Mouse (Mus musculus) c-Kit-negative CD71-positive TER-119-positive erythroid progenitor cells, embryonic 14.5 days (primary cell): Measurements from ENCODE around the gene Slc2a4.
"Not testable (repeated sequence)": the region's sequence is repeated elsewhere in the genome, so short reads cannot be mapped to it uniquely, and the experiment has no call there.

Experiments
- DNase-seq: peaks from one replicate; pipeline ENCODE4 v3.0.0-alpha.2; 2013; ENCODE audit warnings: low read depth, low spot score

The Slc2a4 gene

GRCm38 (mm10) chr11:69939731-69940130, 8.3 kb downstream of the Slc2a4 start:
- DNase-seq = no peak

- no peak for DNase-seq
Measured at GRCm38 (mm10) chr11:69939181-69939580, 8.8 kb downstream of the Slc2a4 start.

DNA sequence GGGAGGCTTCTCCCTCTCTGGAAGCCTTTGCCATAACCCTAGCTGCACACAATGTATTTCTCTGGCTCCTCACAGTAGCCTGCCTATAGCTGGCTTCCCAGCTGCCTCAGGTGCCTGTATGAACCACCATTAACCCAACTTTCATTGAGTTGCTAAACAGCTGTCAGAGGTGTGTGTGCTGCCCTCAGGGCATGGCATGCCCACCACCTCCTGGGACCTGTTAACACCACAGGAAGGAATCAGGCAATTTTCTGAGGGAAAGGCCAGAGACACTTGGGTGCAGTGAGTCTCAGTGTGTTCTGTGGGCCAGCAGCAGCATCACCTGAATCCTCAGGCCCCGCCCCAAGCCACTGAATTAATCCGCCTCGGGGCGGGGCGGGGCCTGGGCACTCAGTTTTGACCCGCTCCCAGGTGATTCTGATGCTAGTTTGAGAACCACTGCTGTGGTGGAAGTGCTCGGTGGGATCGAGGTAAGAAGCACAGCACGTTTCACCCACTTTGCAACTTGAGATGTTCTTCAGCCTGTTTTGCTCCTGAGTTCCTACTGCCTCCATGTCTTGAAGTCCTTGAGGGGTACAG, 9.5 kb downstream of the Slc2a4 start:
- DNase-seq = no peak

DNA sequence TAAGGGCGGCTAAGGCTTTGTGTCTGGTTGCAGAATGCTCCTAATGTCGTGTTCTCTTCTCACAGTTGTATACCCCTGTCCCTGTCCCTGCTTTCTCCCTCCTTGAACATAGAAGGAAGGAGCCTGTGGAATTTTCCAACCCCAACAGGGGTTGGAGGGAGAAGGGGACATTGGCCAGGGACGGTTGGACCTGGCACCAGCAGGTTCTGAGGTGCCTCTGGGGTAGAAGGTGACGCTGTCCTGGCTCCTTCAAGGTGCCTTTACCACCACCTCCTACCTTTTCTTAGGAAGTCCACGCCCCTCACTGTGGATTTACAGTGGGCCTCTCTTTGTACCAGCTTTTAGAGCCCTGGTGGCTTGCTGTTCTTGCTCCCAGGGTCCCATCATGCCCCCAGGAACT, 10.2 kb downstream of the Slc2a4 start:
- no peak for DNase-seq

- DNase-seq = no peak
Measured at GRCm38 (mm10) chr11:69937385-69937784, 10.6 kb downstream of the Slc2a4 start.

- no peak for DNase-seq
Measured at GRCm38 (mm10) chr11:69936714-69937347, 11.2 kb downstream of the Slc2a4 start.

DNA sequence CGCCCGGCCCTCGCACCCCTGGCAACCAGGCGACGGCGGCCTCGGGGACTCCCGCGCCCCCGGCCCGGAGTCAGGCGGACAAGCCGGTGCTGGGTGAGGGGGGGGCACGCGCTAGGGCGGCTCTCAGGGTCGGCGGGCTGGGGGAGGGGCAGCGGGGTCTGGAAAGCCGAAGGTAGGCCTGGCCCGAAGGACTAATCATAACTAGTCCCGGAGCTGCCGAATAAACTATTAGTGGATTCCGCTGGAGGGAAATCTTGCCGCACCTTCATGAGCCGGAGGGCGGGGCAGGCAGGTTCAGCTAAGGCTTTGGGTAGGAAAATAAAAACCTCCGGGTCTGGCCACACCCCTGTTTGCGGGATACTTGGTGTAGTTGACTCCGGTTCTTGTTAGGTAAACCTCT, 11.8 kb downstream of the Slc2a4 start:
- no peak for DNase-seq

DNA sequence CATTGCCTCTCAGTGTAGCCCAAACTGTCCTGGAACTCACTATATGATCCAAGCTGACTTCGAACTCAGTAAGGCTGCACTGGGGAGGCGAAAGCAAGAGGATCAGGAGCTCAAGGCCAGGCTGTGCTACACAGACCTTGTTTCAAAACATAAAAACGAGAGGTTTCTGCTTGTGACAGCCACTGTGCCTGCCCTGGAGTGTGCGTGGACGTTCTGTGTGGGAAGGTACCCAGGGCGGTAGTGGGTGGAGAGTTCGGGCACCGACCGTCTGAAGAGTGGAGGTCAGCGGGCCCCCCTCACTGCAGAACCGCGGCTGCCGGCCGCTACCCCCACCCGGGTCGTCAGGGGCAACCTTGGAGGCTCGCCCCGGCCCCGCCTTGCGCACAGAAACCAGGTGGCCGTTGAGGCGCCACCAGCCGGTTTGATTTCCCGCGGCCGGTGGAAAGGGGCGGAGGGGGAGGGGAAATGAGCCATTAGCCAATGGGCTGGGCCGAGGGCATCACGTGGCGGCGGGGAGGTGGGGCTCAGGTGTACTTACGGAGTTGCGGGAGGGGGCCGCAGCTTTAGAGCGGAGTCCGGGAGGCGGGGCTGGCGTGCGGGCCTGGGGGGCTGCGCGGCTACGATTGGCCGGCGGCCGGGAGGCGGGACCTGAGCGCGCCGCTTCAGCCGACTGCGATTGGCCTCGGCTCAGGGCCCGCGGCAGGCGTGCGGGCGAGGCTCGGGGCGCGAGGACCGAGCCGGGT, 12.7 kb downstream of the Slc2a4 start, which contains the start of gene Ybx2:
Gene Ybx2 (plus strand): TSS at position 660 of the 743 bp plus-strand sequence.
- DNase-seq = peak; percentile 65

DNA sequence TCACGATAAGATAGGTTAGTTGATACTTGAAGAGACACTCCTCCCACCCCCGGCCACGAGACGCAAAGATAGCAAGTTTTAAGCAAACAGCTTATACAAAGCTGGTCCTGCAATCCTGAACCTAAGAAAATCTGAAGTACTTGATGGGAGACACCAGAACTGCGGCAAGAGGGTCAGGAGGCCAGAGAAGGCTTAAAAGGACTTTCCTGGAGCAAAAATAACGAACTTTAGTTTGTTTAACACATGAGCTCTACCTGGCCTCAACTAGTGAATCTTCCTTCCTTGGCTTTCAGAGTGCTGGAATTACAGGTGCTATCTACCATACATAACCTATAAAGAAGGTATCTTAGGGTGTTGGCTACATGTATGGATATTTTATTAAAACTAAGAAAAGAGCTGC, 13.3 kb downstream of the Slc2a4 start:
- no peak for DNase-seq

- peak; percentile 86 for DNase-seq
Measured at GRCm38 (mm10) chr11:69934169-69934568, 13.8 kb downstream of the Slc2a4 start.

- no peak for DNase-seq
Measured at GRCm38 (mm10) chr11:69933066-69933465, 14.9 kb downstream of the Slc2a4 start.

- DNase-seq = no peak
Measured at GRCm38 (mm10) chr11:69932254-69932653, 15.7 kb downstream of the Slc2a4 start.

- no peak for DNase-seq
Measured at GRCm38 (mm10) chr11:69931769-69932168, 16.2 kb downstream of the Slc2a4 start.

DNA sequence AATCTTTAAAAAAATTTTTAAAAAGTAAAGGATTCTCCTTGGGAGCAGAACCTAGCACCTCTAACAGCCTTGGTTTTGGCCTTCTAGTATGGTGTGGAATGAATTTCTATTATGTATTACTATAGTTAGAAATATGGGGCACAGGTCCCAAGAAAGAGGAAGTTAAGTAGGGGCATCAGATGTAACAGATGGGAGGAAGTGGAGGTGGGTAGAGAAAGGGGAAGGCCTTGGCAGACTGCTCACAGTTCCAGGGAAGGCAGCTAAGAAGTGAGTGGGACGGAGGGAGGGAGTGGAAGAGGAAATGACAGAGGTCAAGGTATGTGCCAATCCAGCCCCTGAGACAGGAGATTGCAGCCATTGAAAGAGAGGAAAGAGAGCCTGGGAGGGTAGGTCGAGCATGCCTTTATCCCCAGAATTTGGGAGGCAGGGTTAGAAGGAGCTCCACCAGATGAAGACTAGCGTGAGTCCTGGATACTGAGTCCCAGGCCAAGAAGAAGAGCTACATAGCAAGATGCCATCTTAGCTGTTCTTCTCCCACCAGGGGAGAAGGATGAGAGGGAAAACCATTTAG, 16.9 kb downstream of the Slc2a4 start:
- no peak for DNase-seq

GRCm38 (mm10) chr11:69930176-69930575, 17.8 kb downstream of the Slc2a4 start:
- not testable (repeated sequence) for DNase-seq

GRCm38 (mm10) chr11:69929712-69930111, 18.3 kb downstream of the Slc2a4 start:
- DNase-seq = no peak

DNA sequence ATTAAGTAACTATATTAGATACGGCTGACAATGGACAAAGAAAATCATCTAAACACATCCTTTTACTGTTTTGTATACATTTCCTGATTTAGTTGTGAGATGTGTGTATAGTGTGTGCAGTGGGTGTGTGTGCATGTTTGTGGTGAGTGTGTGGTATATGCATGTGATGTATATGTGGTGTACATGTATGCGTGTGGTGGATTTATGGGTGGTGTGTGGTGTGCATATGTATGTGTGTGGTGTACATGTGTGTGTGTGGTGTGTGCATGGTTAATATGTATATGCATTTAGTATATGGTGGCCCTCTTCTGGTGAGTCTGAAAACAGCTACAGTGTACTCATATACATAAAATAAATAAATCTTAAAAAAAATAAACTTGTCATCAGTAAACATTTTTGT, 20.5 kb downstream of the Slc2a4 start:
- DNase-seq = no peak

DNA sequence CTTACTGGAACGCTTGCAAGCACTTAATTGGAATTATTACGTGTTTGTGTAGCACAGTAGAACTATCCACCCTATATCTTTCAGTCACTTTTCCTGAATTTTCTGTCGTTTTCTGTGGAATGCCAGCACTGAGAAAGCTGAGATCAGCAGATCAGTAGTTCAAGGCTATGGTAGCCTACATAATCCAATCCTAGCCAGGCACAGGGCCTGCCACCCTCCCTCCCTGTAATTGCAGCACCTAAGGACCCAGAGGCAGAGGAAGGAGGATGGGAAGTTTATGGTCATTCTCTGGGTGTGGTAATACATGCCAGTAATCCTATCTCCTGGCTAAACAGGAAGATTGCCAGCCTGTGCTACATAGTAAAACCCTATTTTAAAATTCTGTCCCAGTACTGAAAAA, 25.2 kb downstream of the Slc2a4 start:
- no peak for DNase-seq

- DNase-seq = no peak
Measured at GRCm38 (mm10) chr11:69922012-69922756, 25.8 kb downstream of the Slc2a4 start.

- DNase-seq = peak; percentile 100
Measured at GRCm38 (mm10) chr11:69921114-69922011, 26.6 kb downstream of the Slc2a4 start, which contains the start of gene Eif5a. Gene Eif5a (minus strand): TSS chr11:69921958.
